Mouse (Mus musculus) liver, postnatal 0 days (tissue): ENCODE data around the gene Nup214. TPM values are rescaled to one million over a fixed set of nuclear protein-coding genes. Genes with fewer than 3 reads are reported as not detected.
A peak's percentile ranks its signal among the peaks of the same experiment; 100 is the strongest.

Experiments used
- ATAC-seq: fragments of 200-750 bp; cut with Nextera tagmentation; 2 replicates; pipeline ENCODE4 v1.8.0; 2017; ENCODE audit warnings: mild to moderate bottlenecking, moderate library complexity
- DNase-seq: peaks from one replicate; pipeline ENCODE4 v3.0.0-alpha.2; 2016
- H3K27ac ChIP-seq: fragments of 300-500 bp; sonication (generic); 2 replicates; pipeline ENCODE4 v1.5.1; 2014; ENCODE audit warnings: antibody characterized with exemption, moderate library complexity, mild to moderate bottlenecking, low read depth
- H3K27me3 ChIP-seq: fragments of 300-500 bp; sonication (generic); 2 replicates; pipeline ENCODE4 v1.6.1; 2014; ENCODE audit warnings: low read length, control low read depth, mixed read lengths; ENCODE audit not compliant: insufficient read depth
- H3K36me3 ChIP-seq: fragments of 300-500 bp; sonication (generic); replicated peaks from 2 replicates; pipeline ENCODE4 v1.6.1; 2014; ENCODE audit warnings: mild to moderate bottlenecking, control low read depth, low read length, moderate library complexity, mixed read lengths; ENCODE audit not compliant: insufficient read depth
- H3K4me1 ChIP-seq: fragments of 300-500 bp; sonication (generic); 2 replicates; pipeline ENCODE4 v1.6.1; 2014; ENCODE audit warnings: antibody characterized with exemption, mild to moderate bottlenecking, control low read depth; ENCODE audit not compliant: insufficient read depth
- H3K4me2 ChIP-seq: fragments of 300-500 bp; sonication (generic); 2 replicates; pipeline ENCODE4 v1.6.1; 2014; ENCODE audit warnings: low read depth, mild to moderate bottlenecking, low read length, moderate library complexity, mixed read lengths
- H3K4me3 ChIP-seq: fragments of 300-500 bp; sonication (generic); 2 replicates; pipeline ENCODE4 v1.5.1; 2014; ENCODE audit warnings: low read depth, low read length
- H3K9ac ChIP-seq: fragments of 300-500 bp; sonication (generic); replicated peaks from 2 replicates; pipeline ENCODE4 v1.6.1; 2014; ENCODE audit warnings: mild to moderate bottlenecking, moderate library complexity
- H3K9me3 ChIP-seq: fragments of 300-500 bp; sonication (generic); 2 replicates; pipeline ENCODE4 v1.6.1; 2016; ENCODE audit warnings: mild to moderate bottlenecking, control low read depth, low read length, mixed read lengths
- CTCF ChIP-seq: sonication (generic); IDR thresholded peaks from 2 replicates; pipeline ENCODE4 v1.5.1; 2016; ENCODE audit warnings: antibody characterized with exemption, low read depth
- EP300 ChIP-seq: IDR thresholded peaks from 2 replicates; pipeline ENCODE4 v1.6.1; 2016; ENCODE audit warnings: antibody characterized with exemption, low read depth, mild to moderate bottlenecking
- WGBS: fragments of 180-500 bp; shearing (Covaris S2); extraction: QIAGEN DNeasy Blood & Tissue Kit; methylation state at CpG from one replicate; pipeline ENCODE4 v1.1.7; 2014; ENCODE audit not compliant: insufficient replicate concordance; 5-methylcytosine and 5-hydroxymethylcytosine counted together
- polyA plus RNA-seq: library from polyadenylated mRNA; unstranded; fragments of >200 nt; fragmentation: Nextera tagmentation; extraction: Ambion mirVana; gene quantifications from 2 replicates; pipeline ENCODE4 v1.2.1, GENCODE M21; 2015

The Nup214 gene
- polyA plus RNA-seq, 1 experiment from 2014 or later: 31.2 TPM

- Histone ChIP-seq H3K4me3 (no peak overlapping the region), H3K4me1 (no peaks in the 10 kb centered on the region), H3K36me3 (peaks cover 74% of the 10 kb centered on the region), H3K27me3 (no peaks in the 10 kb centered on the region), H3K4me2 (no peak overlapping the region), H3K9me3 (no peaks in the 10 kb centered on the region), H3K9ac (no peak overlapping the region), H3K27ac (no peak overlapping the region)
- DNase-seq (no peak), ATAC-seq (no peak)
- TF ChIP-seq CTCF: no peak
- TF ChIP-seq EP300: no peak
- 91% methylated on average over 5 of the region's 5 CpGs for WGBS
Measured at GRCm38 (mm10) chr2:31997539-31997938, 23.3 kb downstream of the Nup214 start.

DNA sequence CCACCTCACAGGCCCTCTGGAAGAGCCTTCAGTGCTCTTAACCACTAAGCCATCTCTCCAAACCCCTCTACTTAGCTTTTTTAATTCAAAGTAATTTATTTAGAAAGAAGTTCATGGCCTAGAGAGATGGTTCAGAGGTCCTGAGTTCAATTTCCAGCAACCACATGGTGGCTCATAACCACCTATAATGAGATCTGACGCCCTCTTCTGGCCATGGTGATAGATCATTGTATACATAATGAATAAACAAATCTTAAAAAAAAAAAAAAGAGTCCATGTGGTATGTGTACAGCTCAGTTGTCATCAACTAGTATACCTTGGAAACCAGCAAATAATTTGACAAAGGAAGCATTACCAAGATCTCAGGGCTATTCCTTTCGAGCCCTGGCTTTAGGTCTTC, 24.2 kb downstream of the Nup214 start:
- H3K4me1 ChIP-seq: no peaks in the 10 kb centered on the region
- peaks cover 72% of the 10 kb centered on the region for H3K36me3 ChIP-seq
- no peaks in the 10 kb centered on the region for H3K27me3 ChIP-seq
- H3K9ac ChIP-seq: no peak overlapping the region
- no peaks in the 10 kb centered on the region for H3K9me3 ChIP-seq
- DNase-seq: no peak
- TF ChIP-seq CTCF (peak; percentile 35), EP300 (no peak)
- H3K4me3 ChIP-seq: no peak overlapping the region
- ATAC-seq: no peak
- no peak overlapping the region for H3K4me2 ChIP-seq
- no peak overlapping the region for H3K27ac ChIP-seq
- WGBS: 80% methylated on average over 2 of the region's 2 CpGs

GRCm38 (mm10) chr2:32008311-32008710, 34.1 kb downstream of the Nup214 start:
- H3K36me3 ChIP-seq: peaks cover 69% of the 10 kb centered on the region
- no peak overlapping the region for H3K4me3 ChIP-seq
- H3K9me3 ChIP-seq: no peaks in the 10 kb centered on the region
- no peaks in the 10 kb centered on the region for H3K4me1 ChIP-seq
- TF ChIP-seq EP300 (no peak), CTCF (no peak)
- WGBS: 90% methylated on average over 2 of the region's 2 CpGs
- DNase-seq: no peak
- ATAC-seq: no peak
- H3K9ac ChIP-seq: no peak overlapping the region
- no peaks in the 10 kb centered on the region for H3K27me3 ChIP-seq
- H3K27ac ChIP-seq: no peak overlapping the region
- H3K4me2 ChIP-seq: no peak overlapping the region

DNA sequence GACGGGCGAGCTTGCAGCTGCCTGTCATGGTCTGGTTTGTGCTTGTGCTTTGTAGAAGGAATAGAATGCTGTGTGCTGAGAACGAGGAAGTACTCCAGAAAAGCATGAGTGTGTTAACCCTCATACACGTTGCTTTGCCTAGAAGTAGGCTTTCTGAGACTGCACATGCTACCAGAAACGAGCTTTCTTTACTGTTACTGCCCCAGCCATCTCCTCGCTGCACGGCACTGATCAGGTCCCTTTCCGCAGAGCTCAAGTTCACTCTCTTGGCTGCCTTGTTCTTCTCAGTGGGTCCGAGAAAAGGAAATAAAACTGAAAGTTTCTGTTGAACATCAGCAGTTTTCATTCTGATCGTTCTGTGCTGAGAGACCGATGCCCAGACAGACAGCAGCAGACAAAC, 34.5 kb downstream of the Nup214 start:
- 81% methylated on average over 11 of the region's 11 CpGs for WGBS
- Histone ChIP-seq H3K36me3 (peaks cover 72% of the 10 kb centered on the region), H3K27me3 (no peaks in the 10 kb centered on the region), H3K9ac (no peak overlapping the region), H3K27ac (no peak overlapping the region), H3K4me1 (no peaks in the 10 kb centered on the region), H3K4me3 (no peak overlapping the region), H3K4me2 (no peak overlapping the region), H3K9me3 (no peaks in the 10 kb centered on the region)
- no peak for TF ChIP-seq CTCF
- TF ChIP-seq EP300: no peak
- DNase-seq (no peak), ATAC-seq (no peak)

- DNase-seq (no peak), ATAC-seq (no peak)
- no peaks in the 10 kb centered on the region for H3K27me3 ChIP-seq
- 86% methylated on average over 4 of the region's 4 CpGs for WGBS
- no peaks in the 10 kb centered on the region for H3K9me3 ChIP-seq
- no peak overlapping the region for H3K9ac ChIP-seq
- no peak overlapping the region for H3K27ac ChIP-seq
- TF ChIP-seq EP300 (no peak), CTCF (no peak)
- H3K4me2 ChIP-seq: no peak overlapping the region
- H3K36me3 ChIP-seq: peaks cover 70% of the 10 kb centered on the region
- H3K4me1 ChIP-seq: no peaks in the 10 kb centered on the region
- no peak overlapping the region for H3K4me3 ChIP-seq
Measured at GRCm38 (mm10) chr2:32019704-32020103, 45.5 kb downstream of the Nup214 start.

GRCm38 (mm10) chr2:32020229-32020628, 46.0 kb downstream of the Nup214 start:
- ATAC-seq (no peak), DNase-seq (no peak)
- Histone ChIP-seq H3K4me1 (no peaks in the 10 kb centered on the region), H3K4me3 (no peak overlapping the region), H3K9ac (no peak overlapping the region), H3K36me3 (peaks cover 73% of the 10 kb centered on the region), H3K9me3 (no peaks in the 10 kb centered on the region), H3K27ac (no peak overlapping the region), H3K4me2 (no peak overlapping the region), H3K27me3 (no peaks in the 10 kb centered on the region)
- WGBS: 83% methylated on average over 5 of the region's 5 CpGs
- TF ChIP-seq CTCF: peak; percentile 22; the same call in 1 of the 2 replicates
- TF ChIP-seq EP300: no peak

DNA sequence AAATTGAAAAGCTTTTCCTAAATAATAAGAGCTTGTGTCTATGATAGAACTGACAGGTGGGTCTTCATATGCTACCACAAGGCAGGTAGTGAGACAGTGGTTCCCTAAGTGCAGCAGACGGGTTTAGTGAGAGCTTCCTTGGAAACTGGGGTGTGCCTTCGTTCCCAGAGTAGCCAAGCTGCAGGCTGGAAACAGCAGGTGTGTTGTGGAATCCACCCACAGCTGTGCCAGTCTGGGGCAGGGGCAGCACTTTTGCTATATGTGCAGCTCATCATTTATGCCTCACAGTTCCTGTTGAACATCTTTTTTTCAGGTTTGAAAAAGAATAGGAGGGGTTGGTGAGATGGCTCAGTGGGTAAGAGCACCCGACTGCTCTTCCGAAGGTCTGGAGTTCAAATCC, 50.1 kb downstream of the Nup214 start:
- 85% methylated on average over 4 of the region's 4 CpGs for WGBS
- Histone ChIP-seq H3K9me3 (no peaks in the 10 kb centered on the region), H3K36me3 (peaks cover 72% of the 10 kb centered on the region), H3K4me1 (no peaks in the 10 kb centered on the region), H3K27me3 (no peaks in the 10 kb centered on the region), H3K4me2 (no peak overlapping the region), H3K27ac (no peak overlapping the region), H3K4me3 (no peak overlapping the region), H3K9ac (no peak overlapping the region)
- TF ChIP-seq CTCF (no peak), EP300 (no peak)
- no peak for ATAC-seq
- DNase-seq: no peak
